In the genomic region with DNA sequence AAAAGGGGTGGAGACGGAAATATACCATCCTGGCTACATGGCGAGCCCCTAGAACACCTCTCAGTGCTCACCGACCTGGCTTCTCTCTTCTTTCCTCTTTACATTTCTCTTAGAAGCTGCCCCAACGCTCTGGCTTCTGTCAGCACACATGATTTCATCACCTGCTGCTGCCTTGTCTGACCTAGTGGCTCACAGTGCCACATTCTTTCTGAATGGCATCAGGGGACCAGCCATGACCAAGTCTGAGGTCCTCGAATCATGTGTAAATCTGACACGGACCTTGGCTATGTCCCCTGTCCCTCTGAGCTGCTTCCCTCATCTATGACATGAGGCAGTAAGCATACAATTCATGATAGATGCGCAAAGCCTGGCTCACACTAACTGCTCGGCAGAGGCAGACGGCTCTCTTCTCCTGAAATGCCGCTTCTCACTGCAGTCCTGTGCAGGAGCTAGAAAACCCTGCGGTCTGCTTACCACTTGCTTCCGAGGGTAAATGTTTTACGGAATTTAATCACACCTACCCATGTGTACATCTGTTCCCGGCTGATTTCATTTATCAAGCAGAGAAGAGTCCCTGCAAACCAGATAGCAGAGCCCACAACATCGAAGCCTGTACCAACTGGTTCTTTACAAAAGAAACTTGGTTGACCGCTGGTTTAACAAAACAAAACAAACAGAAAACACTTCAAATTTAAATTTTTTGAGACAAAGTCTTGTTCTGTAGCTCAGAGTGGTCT, we compare ENCODE assay signal across 24 mouse cellular contexts.
DNase-seq lines count a peak whose midpoint lies in the region; ATAC-seq lines count a peak whose summit lies in the region.
"Had no signal": no experiment of that assay in that cellular context is flagged by ENCODE, and none has a peak within 500 bp of the region (broad histone marks: within the 10 kb centered on the region; RNA-seq: fewer than 3 reads in every experiment).

No protein-coding gene starts in this region.

- intact Hi-C loops in heart, postnatal 36 days (cut with DNase I) = no loop called here
- intact Hi-C loops in gastrocnemius, postnatal 14 days (cut with DNase I; ENCODE audit: low total_unique reads) = no loop called here

- H3K4me2 ChIP-seq in heart, embryonic 16.5 days (ENCODE audit: low read depth, low read length) = no peak overlapping the region
- no peak overlapping the region for H3K4me2 ChIP-seq in liver, embryonic 16.5 days (ENCODE audit: low read depth, low read length)
- H3K4me2 ChIP-seq: forebrain, embryonic 12.5 days; limb, embryonic 12.5 days; lung, embryonic 14.5 days; midbrain, embryonic 12.5 days; neural tube, embryonic 12.5 days had no signal

- 52% methylated on average over 16 of the region's 16 CpGs for whole genome bisulfite sequencing in heart, embryonic 16.5 days
- WGBS in liver, embryonic 16.5 days (ENCODE audit: insufficient replicate concordance) = 48% methylated on average over 16 of the region's 16 CpGs

- DNase-seq in heart, postnatal 36 days = no peak
- DNase-seq in MN1 (ENCODE audit: low spot score) = peak; percentile 6
- no peak for DNase-seq in gastrocnemius, postnatal 14 days
- no peak for DNase-seq in lung, postnatal 36 days
- no peak for DNase-seq in neural tube, embryonic 10.5 days (ENCODE audit: extremely low spot score, low spot score)
- DNase-seq: adrenal gland, postnatal 10 days; cerebellum, adult 18-20 months; cerebellum, postnatal 36 days; gastrocnemius, postnatal 25 days; kidney, postnatal 4 days; lung, embryonic 14.5 days; lung, postnatal 4 days; thymus, postnatal 25 days had no signal

- ATAC-seq in heart, embryonic 16.5 days (replicated peaks; ENCODE audit: extremely low read depth, insufficient read depth, low FRiP score) = peak; percentile 60
- ATAC-seq in common myeloid progenitor, adult 5-6 weeks (replicated peaks; ENCODE audit: low read depth, poor library complexity, severe bottlenecking) = peak; percentile 36; the same call in 1 of the 2 replicates
- peak; percentile 56; the same call in 1 of the 2 replicates for ATAC-seq in liver, embryonic 16.5 days (ENCODE audit: low read depth)
- ATAC-seq: activated CD4-positive, CD25-positive, alpha-beta regulatory T cell, adult 4 months; hindbrain, embryonic 16.5 days; intestine, embryonic 16.5 days; Patski had no signal

- no peak overlapping the region for H3K9ac ChIP-seq in heart, embryonic 16.5 days (ENCODE audit: low read length)
- no peak overlapping the region for H3K9ac ChIP-seq in liver, embryonic 16.5 days (ENCODE audit: low read depth, low read length)
- H3K9ac ChIP-seq: forebrain, embryonic 12.5 days; limb, embryonic 12.5 days; lung, embryonic 14.5 days; midbrain, embryonic 12.5 days; neural tube, embryonic 12.5 days had no signal

- H3K36me3 ChIP-seq in heart, embryonic 16.5 days (ENCODE audit: control insufficient read depth, insufficient read depth) = no peaks in the 10 kb centered on the region
- H3K36me3 ChIP-seq in liver, embryonic 16.5 days (ENCODE audit: control insufficient read depth, insufficient read depth) = no peaks in the 10 kb centered on the region
- H3K36me3 ChIP-seq: forebrain, embryonic 12.5 days; limb, embryonic 12.5 days; midbrain, embryonic 12.5 days; neural tube, embryonic 12.5 days had no signal

- no peak overlapping the region for H3K4me3 ChIP-seq in heart, embryonic 16.5 days (ENCODE audit: low read length)
- no peak overlapping the region for H3K4me3 ChIP-seq in liver, embryonic 16.5 days (ENCODE audit: low read depth, low read length)
- H3K4me3 ChIP-seq: forebrain, embryonic 12.5 days; limb, embryonic 12.5 days; midbrain, embryonic 12.5 days; neural tube, embryonic 12.5 days had no signal

- no peaks in the 10 kb centered on the region for H3K4me1 ChIP-seq in heart, embryonic 16.5 days (ENCODE audit: control insufficient read depth, insufficient read depth, low read length)
- H3K4me1 ChIP-seq in liver, embryonic 16.5 days (ENCODE audit: control insufficient read depth, low read depth, low read length) = no peaks in the 10 kb centered on the region
- H3K4me1 ChIP-seq: neural tube, embryonic 12.5 days had no signal

- no peaks in the 10 kb centered on the region for H3K27me3 ChIP-seq in heart, embryonic 16.5 days (ENCODE audit: control insufficient read depth, insufficient read depth, low read length)
- no peaks in the 10 kb centered on the region for H3K27me3 ChIP-seq in liver, embryonic 16.5 days (ENCODE audit: control insufficient read depth, insufficient read depth, low read depth, low read length)
- H3K27me3 ChIP-seq: forebrain, embryonic 12.5 days; neural tube, embryonic 12.5 days had no signal

- H3K27ac ChIP-seq in heart, embryonic 16.5 days (ENCODE audit: low read length) = no peak overlapping the region
- no peak overlapping the region for H3K27ac ChIP-seq in liver, embryonic 16.5 days (ENCODE audit: low read length)
- H3K27ac ChIP-seq: forebrain, embryonic 12.5 days; midbrain, embryonic 12.5 days; neural tube, embryonic 12.5 days had no signal

- no peaks in the 10 kb centered on the region for H3K9me3 ChIP-seq in heart, embryonic 16.5 days (replicated peaks; ENCODE audit: control insufficient read depth, low read length)
- no peaks in the 10 kb centered on the region for H3K9me3 ChIP-seq in liver, embryonic 16.5 days (replicated peaks; ENCODE audit: control insufficient read depth, low read length)
- H3K9me3 ChIP-seq: forebrain, embryonic 12.5 days; limb, embryonic 12.5 days; midbrain, embryonic 12.5 days; neural tube, embryonic 12.5 days had no signal
